Mouse (Mus musculus) liver, embryonic 14.5 days (tissue): Measurements from ENCODE around the gene Wap. TPM values are rescaled to one million over a fixed set of nuclear protein-coding genes. Genes with fewer than 3 reads are reported as not detected.

Source experiments
- ATAC-seq: fragments of 200-750 bp; cut with Nextera tagmentation; 2 replicates; pipeline ENCODE4 v1.8.0; 2017; ENCODE audit warnings: moderate number of reproducible peaks, mild to moderate bottlenecking, moderate library complexity; ENCODE audit not compliant: insufficient read depth
- DNase-seq, 3 experiments: peaks; one replicate each; pipeline ENCODE4 v3.0.0-alpha.2; 2012 to 2013; ENCODE audit warnings: low read depth in 3 of 3, low spot score in 3 of 3
- H3K27ac ChIP-seq: fragments of 300-500 bp; sonication (generic); 2 replicates; pipeline ENCODE4 v1.5.1; 2014; ENCODE audit warnings: moderate library complexity, mild to moderate bottlenecking, control low read depth, inconsistent platforms
- H3K27me3 ChIP-seq: fragments of 300-500 bp; sonication (generic); 2 replicates; pipeline ENCODE4 v1.6.1; 2014; ENCODE audit warnings: mild to moderate bottlenecking, low read length, moderate library complexity; ENCODE audit not compliant: control insufficient read depth, insufficient read depth
- H3K36me3 ChIP-seq: fragments of 300-500 bp; sonication (generic); replicated peaks from 2 replicates; pipeline ENCODE4 v1.6.1; 2014; ENCODE audit warnings: low read depth; ENCODE audit not compliant: control insufficient read depth, insufficient read depth
- H3K4me1 ChIP-seq, 2 experiments: fragments of 200-500 bp in 1 of 2; fragments of 300-500 bp in 1 of 2; sonication (generic) in 1 of 2; replicated peaks; 2 replicates each; pipeline ENCODE4 v1.6.1; 2012 to 2014; ENCODE audit warnings: antibody characterized with exemption in 1 of 2, inconsistent platforms in 1 of 2, low read length in 1 of 2; ENCODE audit not compliant: control insufficient read depth in 2 of 2, insufficient read depth in 2 of 2
- H3K4me2 ChIP-seq: fragments of 300-500 bp; sonication (generic); 2 replicates; pipeline ENCODE4 v1.6.1; 2014; ENCODE audit warnings: low read depth, mild to moderate bottlenecking, control low read depth, moderate library complexity
- H3K4me3 ChIP-seq, 2 experiments: fragments of 200-500 bp in 1 of 2; fragments of 300-500 bp in 1 of 2; sonication (generic) in 1 of 2; 2 replicates each; pipeline ENCODE4 v1.5.1; 2012 to 2014; ENCODE audit warnings: low read depth in 2 of 2, low read length in 2 of 2, mild to moderate bottlenecking in 2 of 2, control low read depth in 1 of 2, inconsistent platforms in 1 of 2, moderate library complexity in 1 of 2; ENCODE audit not compliant: insufficient read depth in 1 of 2
- H3K9ac ChIP-seq: fragments of 300-500 bp; sonication (generic); replicated peaks from 2 replicates; pipeline ENCODE4 v1.6.1; 2014; ENCODE audit warnings: mild to moderate bottlenecking, control low read depth, moderate library complexity
- H3K9me3 ChIP-seq: fragments of 300-500 bp; sonication (generic); 2 replicates; pipeline ENCODE4 v1.6.1; 2016; ENCODE audit warnings: low read length, mixed read lengths; ENCODE audit not compliant: control insufficient read depth
- CTCF ChIP-seq: IDR thresholded peaks from 2 replicates; pipeline ENCODE4 v1.5.1; 2016; ENCODE audit warnings: antibody characterized with exemption, low read depth, control low read depth
- EP300 ChIP-seq: IDR thresholded peaks from 2 replicates; pipeline ENCODE4 v1.6.1; 2016; ENCODE audit warnings: antibody characterized with exemption, low read depth
- WGBS: fragments of 180-500 bp; shearing (Covaris S2); extraction: QIAGEN DNeasy Blood & Tissue Kit; methylation state at CpG from one replicate; pipeline ENCODE4 v1.1.7; 2014; ENCODE audit not compliant: insufficient replicate concordance; 5-methylcytosine and 5-hydroxymethylcytosine counted together
- polyA plus RNA-seq, 2 experiments: library from polyadenylated mRNA; depleted of rRNA in 1 of 2; stranded (reverse) in 1 of 2; unstranded in 1 of 2; fragments of >200 nt; fragmentation: Nextera tagmentation in 1 of 2; extraction: Ambion mirVana in 1 of 2; gene quantifications; 2 replicates each; pipeline versions ENCODE4 v1.2.1 to v1.2.3; 2012 to 2014

The Wap gene
- polyA plus RNA-seq, 2 experiments: not detected

DNA sequence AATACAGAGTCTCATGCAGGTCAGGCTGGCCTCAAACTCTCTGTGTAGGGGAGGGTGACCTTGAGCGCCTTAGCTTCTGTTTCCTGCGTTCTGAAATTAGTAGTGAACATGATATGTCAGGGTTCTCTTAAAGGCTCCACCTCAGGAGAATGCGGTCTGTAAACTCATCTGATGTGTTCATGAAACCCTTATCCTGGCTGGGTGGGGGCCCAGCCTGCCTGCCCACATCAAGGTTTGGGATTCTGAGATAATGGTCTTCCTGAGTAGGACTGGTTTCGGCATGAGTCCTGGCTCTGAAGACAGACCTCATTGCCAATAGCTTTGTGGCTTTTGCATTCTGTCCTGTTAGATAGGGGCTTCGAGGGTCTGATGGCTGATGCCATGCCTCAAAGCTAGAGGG lies 43.1 kb downstream of the Wap start:
- Histone ChIP-seq H3K9me3 (no peaks in the 10 kb centered on the region), H3K4me3 (no peak overlapping the region), H3K4me1 (peaks cover 41 to 64% of the 10 kb centered on the region in 2 experiments), H3K27ac (peak overlapping the region; percentile 74), H3K36me3 (peaks cover 12% of the 10 kb centered on the region), H3K4me2 (peak overlapping the region; percentile 48), H3K9ac (peak overlapping the region; percentile 48), H3K27me3 (no peaks in the 10 kb centered on the region)
- WGBS: 24% methylated on average over 5 of the region's 5 CpGs
- DNase-seq (peak in 2 of 3 experiments; percentile 34 to 44), ATAC-seq (peak; percentile 65)
- no peak for TF ChIP-seq CTCF
- TF ChIP-seq EP300: peak; percentile 71

DNA sequence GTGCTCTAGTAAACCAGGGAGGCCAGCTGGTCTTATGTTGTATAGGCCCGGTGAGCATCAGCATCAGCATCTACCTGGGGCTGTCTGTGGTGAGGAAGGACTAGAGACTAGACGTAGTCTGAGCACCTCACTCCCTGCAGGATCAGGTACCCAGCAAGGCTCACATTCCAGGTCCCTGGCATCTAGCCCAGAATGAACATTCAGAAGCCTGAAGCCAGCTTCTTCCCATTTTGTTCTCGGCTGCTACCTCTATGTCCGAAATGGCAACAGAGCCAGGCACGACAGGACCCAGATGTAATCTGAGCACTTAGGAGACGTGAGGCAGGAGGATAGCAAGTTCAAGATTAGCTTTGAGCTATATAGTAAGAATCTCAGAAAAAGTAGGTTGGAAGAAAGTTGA lies 43.6 kb downstream of the Wap start:
- H3K36me3 ChIP-seq: peaks cover 15% of the 10 kb centered on the region

DNA sequence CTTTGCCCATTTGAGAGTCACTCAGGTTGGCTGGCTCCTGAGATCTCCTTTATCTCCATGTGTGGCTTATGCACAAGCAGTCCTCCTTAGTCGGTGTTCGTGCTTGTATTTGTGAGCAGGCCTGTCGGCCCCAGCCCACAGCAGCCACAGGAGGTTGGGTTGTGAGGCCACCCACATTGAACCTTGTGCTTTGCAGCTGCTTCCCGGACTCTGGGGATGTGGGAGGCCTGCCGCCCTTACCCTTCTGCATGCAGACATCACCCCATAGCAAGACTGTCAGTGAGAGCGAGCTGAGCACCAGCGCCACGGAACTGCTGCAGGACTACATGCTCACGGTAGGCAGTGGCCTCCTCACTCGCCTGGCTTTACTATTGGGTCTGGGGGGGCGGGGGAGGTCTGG lies 45.0 kb downstream of the Wap start:
- WGBS: 74% methylated on average over 11 of the region's 11 CpGs
- H3K4me1 ChIP-seq: peaks cover 53 to 75% of the 10 kb centered on the region in 2 experiments

More for the DNA sequence above, 43.6 kb downstream of the Wap start:
- Histone ChIP-seq H3K9me3 (no peaks in the 10 kb centered on the region), H3K4me3 (no peak overlapping the region), H3K27ac (peak overlapping the region; percentile 74), H3K9ac (peak overlapping the region; percentile 48), H3K4me2 (peak overlapping the region; percentile 48), H3K27me3 (no peaks in the 10 kb centered on the region), H3K4me1 (peaks cover 41 to 64% of the 10 kb centered on the region in 2 experiments)
- WGBS: 67% methylated on average over 6 of the region's 6 CpGs
- ATAC-seq (no peak), DNase-seq (no peak)
- TF ChIP-seq EP300 (no peak), CTCF (no peak)

DNA sequence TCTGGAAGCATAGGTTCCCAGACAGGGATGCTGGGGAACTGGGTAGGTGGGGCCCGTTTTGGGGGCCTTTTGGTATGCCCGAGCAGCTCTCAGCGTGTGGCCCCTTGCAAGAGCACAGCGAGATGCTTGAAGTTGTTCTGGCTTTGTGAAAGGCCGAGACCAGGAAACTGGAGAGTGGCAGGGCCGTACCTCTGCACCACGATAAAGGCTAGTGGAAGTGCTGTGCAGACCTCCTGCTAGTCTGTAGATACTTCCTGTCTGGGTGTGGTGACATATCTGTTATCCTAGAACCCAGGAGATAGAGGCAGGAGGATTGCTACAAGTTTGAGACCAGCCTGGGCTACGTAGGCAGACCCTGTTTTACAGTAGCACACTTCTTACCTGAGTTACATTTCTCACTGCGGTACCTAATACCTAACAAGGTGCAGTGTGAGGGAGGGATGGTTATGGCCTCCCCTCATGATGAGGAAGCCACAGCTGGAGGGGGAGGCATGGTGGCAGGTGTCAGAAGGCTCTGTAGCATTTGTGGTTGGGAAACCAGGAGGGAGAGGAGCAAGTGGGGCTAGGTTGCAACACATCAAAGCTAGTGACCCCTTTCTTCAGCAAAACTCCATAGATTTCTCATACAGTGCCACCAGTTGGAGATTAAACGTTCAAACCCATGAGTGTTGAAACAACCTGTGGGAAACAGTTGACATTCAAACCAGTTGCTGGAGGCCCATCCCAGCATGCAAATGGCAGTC lies 47.3 kb downstream of the Wap start:
- WGBS: 22% methylated on average over 10 of the region's 10 CpGs
- DNase-seq (peak in 2 of 3 experiments; percentile 67 to 69), ATAC-seq (peak; percentile 85)
- Histone ChIP-seq H3K9me3 (no peaks in the 10 kb centered on the region), H3K9ac (peak overlapping the region; percentile 45), H3K27me3 (no peaks in the 10 kb centered on the region), H3K4me2 (peak overlapping the region; percentile 57), H3K27ac (peak overlapping the region; percentile 79), H3K4me3 (peak overlapping the region in 1 of 2 experiments; percentile 11; a peak in 2 of 4 replicates), H3K36me3 (peaks cover 16% of the 10 kb centered on the region), H3K4me1 (peaks cover 60 to 84% of the 10 kb centered on the region in 2 experiments)
- TF ChIP-seq CTCF: no peak
- peak; percentile 89 for TF ChIP-seq EP300

More for the DNA sequence above, 45.0 kb downstream of the Wap start:
- Histone ChIP-seq H3K4me3 (no peak overlapping the region), H3K27me3 (no peaks in the 10 kb centered on the region), H3K9me3 (no peaks in the 10 kb centered on the region), H3K4me2 (no peak overlapping the region), H3K27ac (no peak overlapping the region), H3K9ac (no peak overlapping the region), H3K36me3 (peaks cover 18% of the 10 kb centered on the region)
- DNase-seq: no peak
- ATAC-seq: no peak
- TF ChIP-seq CTCF (no peak), EP300 (no peak)

DNA sequence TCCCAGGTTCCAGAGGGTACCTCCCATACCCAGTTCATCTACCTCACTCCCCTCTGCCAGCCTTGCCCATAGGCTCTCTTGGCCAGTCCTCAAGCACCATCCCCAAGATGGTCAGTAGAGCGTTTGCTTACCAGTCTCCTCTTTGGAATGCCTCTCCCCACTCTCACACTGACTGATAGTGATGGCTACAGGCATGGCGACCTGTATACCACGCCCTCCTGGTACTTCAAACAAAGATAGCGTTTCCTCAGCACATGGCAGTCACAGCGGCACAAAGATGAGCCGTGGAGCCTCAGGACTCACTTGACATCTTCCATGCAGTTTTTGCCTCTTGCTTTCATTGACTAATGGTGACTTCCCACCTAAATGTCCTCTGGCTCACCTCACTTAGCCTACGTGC lies 48.6 kb downstream of the Wap start:
- no peak for DNase-seq
- Histone ChIP-seq H3K9me3 (no peaks in the 10 kb centered on the region), H3K27me3 (no peaks in the 10 kb centered on the region), H3K27ac (peak overlapping the region; percentile 79), H3K4me1 (peaks cover 53 to 81% of the 10 kb centered on the region in 2 experiments), H3K36me3 (peaks cover 17% of the 10 kb centered on the region), H3K4me2 (peak overlapping the region; percentile 57), H3K9ac (peak overlapping the region; percentile 46), H3K4me3 (peak overlapping the region in 1 of 2 experiments; percentile 7; a peak in 1 of 4 replicates)
- no peak for TF ChIP-seq CTCF
- 0 out of 2 replicates have a peak, but pooled peaks have one; percentile 9 for TF ChIP-seq EP300
- 41% methylated on average over 7 of the region's 7 CpGs for WGBS
- ATAC-seq: peak; percentile 69
